Mouse (Mus musculus) midbrain, postnatal 0 days (tissue): ENCODE measurements around the gene Dad1. TPM values are rescaled to one million over a fixed set of nuclear protein-coding genes. Genes with fewer than 3 reads are reported as not detected.

ENCODE experiments used
- ATAC-seq: fragments of 200-750 bp; cut with Nextera tagmentation; 2 replicates; pipeline ENCODE4 v1.8.0; 2017; ENCODE audit warnings: moderate number of reproducible peaks, mild to moderate bottlenecking, moderate TSS enrichment, moderate library complexity; ENCODE audit not compliant: low FRiP score
- DNase-seq: peaks from one replicate; pipeline ENCODE4 v3.0.0-alpha.2; 2015; ENCODE audit warnings: low spot score
- H3K27ac ChIP-seq: fragments of 300-500 bp; sonication (generic); 2 replicates; pipeline ENCODE4 v1.5.1; 2014; ENCODE audit warnings: low read depth, mild to moderate bottlenecking, low read length, mixed read lengths
- H3K27me3 ChIP-seq: fragments of 300-500 bp; sonication (generic); 2 replicates; pipeline ENCODE4 v1.6.1; 2014; ENCODE audit warnings: low read length, control low read depth, mixed read lengths; ENCODE audit not compliant: insufficient read depth
- H3K36me3 ChIP-seq: fragments of 300-500 bp; sonication (generic); 2 replicates; pipeline ENCODE4 v1.6.1; 2014; ENCODE audit warnings: low read length, control low read depth, mixed read lengths; ENCODE audit not compliant: insufficient read depth
- H3K4me1 ChIP-seq: fragments of 300-500 bp; sonication (generic); 2 replicates; pipeline ENCODE4 v1.6.1; 2014; ENCODE audit warnings: mild to moderate bottlenecking, control low read depth, antibody characterized with exemption, low read length, mixed read lengths; ENCODE audit not compliant: insufficient read depth
- H3K4me2 ChIP-seq: fragments of 300-500 bp; sonication (generic); 2 replicates; pipeline ENCODE4 v1.6.1; 2014; ENCODE audit warnings: low read depth, mild to moderate bottlenecking, low read length, mixed read lengths; ENCODE audit not compliant: poor library complexity, severe bottlenecking
- H3K4me3 ChIP-seq: fragments of 300-500 bp; sonication (generic); 2 replicates; pipeline ENCODE4 v1.5.1; 2014; ENCODE audit warnings: low read depth, mild to moderate bottlenecking, low read length, moderate library complexity
- H3K9ac ChIP-seq: fragments of 300-500 bp; sonication (generic); replicated peaks from 2 replicates; pipeline ENCODE4 v1.6.1; 2014; ENCODE audit warnings: mild to moderate bottlenecking, low read length, moderate library complexity, mixed read lengths; ENCODE audit not compliant: poor library complexity, severe bottlenecking
- H3K9me3 ChIP-seq: fragments of 300-500 bp; sonication (generic); 2 replicates; pipeline ENCODE4 v1.6.1; 2016; ENCODE audit warnings: low read length, control low read depth
- CTCF ChIP-seq: IDR thresholded peaks from 2 replicates; pipeline ENCODE4 v1.5.1; 2016; ENCODE audit warnings: antibody characterized with exemption, mild to moderate bottlenecking
- WGBS: fragments of 180-500 bp; shearing (Covaris S2); extraction: QIAGEN DNeasy Blood & Tissue Kit; methylation state at CpG from one replicate; pipeline ENCODE4 v1.1.7; 2014; 5-methylcytosine and 5-hydroxymethylcytosine counted together
- polyA plus RNA-seq: library from polyadenylated mRNA; unstranded; fragments of >200 nt; fragmentation: Nextera tagmentation; extraction: Ambion mirVana; gene quantifications from 2 replicates; pipeline ENCODE4 v1.2.1, GENCODE M21; 2015
- total RNA-seq: library from RNA; depleted of rRNA; stranded (reverse); fragments of >200 nt; gene quantifications from 2 replicates; pipeline ENCODE4 v1.2.3, GENCODE M21; 2014

The Dad1 gene
- total and polyA plus RNA-seq, 2 experiments from 2014 or later, result 263 to 394 TPM

GRCm38 (mm10) chr14:54206309-54206708 lies 47.6 kb downstream of the Dad1 start:
- ATAC-seq, result no peak
- TF ChIP-seq CTCF, result no peak
- DNase-seq, result no peak
- 88% methylated on average over 5 of the region's 5 CpGs for WGBS
- Histone ChIP-seq H3K9ac (no peak overlapping the region), H3K4me1 (no peaks in the 10 kb centered on the region), H3K27me3 (no peaks in the 10 kb centered on the region), H3K4me3 (no peak overlapping the region), H3K36me3 (no peaks in the 10 kb centered on the region), H3K9me3 (no peaks in the 10 kb centered on the region), H3K27ac (no peak overlapping the region), H3K4me2 (no peak overlapping the region)

GRCm38 (mm10) chr14:54205904-54206303 lies 48.0 kb downstream of the Dad1 start:
- H3K9me3 ChIP-seq, result no peaks in the 10 kb centered on the region
- H3K27me3 ChIP-seq, result no peaks in the 10 kb centered on the region
- no peak overlapping the region for H3K27ac ChIP-seq
- no peak for DNase-seq
- no peak overlapping the region for H3K9ac ChIP-seq
- no peak for TF ChIP-seq CTCF
- H3K36me3 ChIP-seq, result no peaks in the 10 kb centered on the region
- 71% methylated on average over 6 of the region's 6 CpGs for WGBS
- H3K4me1 ChIP-seq, result no peaks in the 10 kb centered on the region
- H3K4me2 ChIP-seq, result no peak overlapping the region
- ATAC-seq, result no peak
- H3K4me3 ChIP-seq, result no peak overlapping the region

GRCm38 (mm10) chr14:54204786-54205185 lies 49.1 kb downstream of the Dad1 start:
- ATAC-seq (no peak), DNase-seq (no peak)
- H3K4me3 ChIP-seq, result no peak overlapping the region
- TF ChIP-seq CTCF, result no peak
- H3K27me3 ChIP-seq, result no peaks in the 10 kb centered on the region
- H3K36me3 ChIP-seq, result no peaks in the 10 kb centered on the region
- H3K4me2 ChIP-seq, result no peak overlapping the region
- no peak overlapping the region for H3K9ac ChIP-seq
- no peak overlapping the region for H3K27ac ChIP-seq
- 29% methylated on average over 4 of the region's 4 CpGs for WGBS
- H3K4me1 ChIP-seq, result no peaks in the 10 kb centered on the region
- no peaks in the 10 kb centered on the region for H3K9me3 ChIP-seq

- no peak overlapping the region for H3K4me2 ChIP-seq
Observed at GRCm38 (mm10) chr14:54204311-54204710, 49.6 kb downstream of the Dad1 start.

GRCm38 (mm10) chr14:54203776-54204175 lies 50.1 kb downstream of the Dad1 start:
- Histone ChIP-seq H3K4me2 (no peak overlapping the region), H3K27me3 (no peaks in the 10 kb centered on the region), H3K4me3 (no peak overlapping the region), H3K27ac (no peak overlapping the region), H3K4me1 (no peaks in the 10 kb centered on the region), H3K9me3 (no peaks in the 10 kb centered on the region), H3K9ac (no peak overlapping the region), H3K36me3 (no peaks in the 10 kb centered on the region)
- no peak for TF ChIP-seq CTCF
- 81% methylated on average over 10 of the region's 10 CpGs for WGBS
- ATAC-seq, result no peak
- no peak for DNase-seq

More at GRCm38 (mm10) chr14:54204311-54204710, 49.6 kb downstream of the Dad1 start:
- H3K27ac ChIP-seq, result no peak overlapping the region
- DNase-seq (no peak), ATAC-seq (no peak)
- H3K9me3 ChIP-seq, result no peaks in the 10 kb centered on the region
- H3K36me3 ChIP-seq, result no peaks in the 10 kb centered on the region
- WGBS, result 74% methylated on average over 8 of the region's 8 CpGs
- no peak overlapping the region for H3K4me3 ChIP-seq
- no peaks in the 10 kb centered on the region for H3K4me1 ChIP-seq
- H3K27me3 ChIP-seq, result no peaks in the 10 kb centered on the region
- no peak for TF ChIP-seq CTCF
- H3K9ac ChIP-seq, result no peak overlapping the region

- no peak for DNase-seq
- Histone ChIP-seq H3K9ac (no peak overlapping the region), H3K27me3 (no peaks in the 10 kb centered on the region), H3K36me3 (no peaks in the 10 kb centered on the region), H3K4me3 (no peak overlapping the region), H3K4me1 (no peaks in the 10 kb centered on the region), H3K27ac (no peak overlapping the region), H3K4me2 (no peak overlapping the region), H3K9me3 (no peaks in the 10 kb centered on the region)
- WGBS, result 95% methylated on average over 6 of the region's 6 CpGs
- ATAC-seq, result no peak
- no peak for TF ChIP-seq CTCF
Observed at GRCm38 (mm10) chr14:54203207-54203606, 50.7 kb downstream of the Dad1 start.
